Mouse (Mus musculus) adrenal gland, postnatal 25 days (tissue): ENCODE data around the gene 1500011B03Rik. TPM values are rescaled to one million over a fixed set of nuclear protein-coding genes. Genes with fewer than 3 reads are reported as not detected.
A peak's percentile ranks its signal among the peaks of the same experiment; 100 is the strongest.
"Not testable (repeated sequence)": the region's sequence is repeated elsewhere in the genome, so short reads cannot be mapped to it uniquely, and the experiment has no call there.

Source experiments
- DNase-seq: peaks from one replicate; pipeline ENCODE4 v3.0.0; 2021; ENCODE audit warnings: mixed read lengths
- long read RNA-seq: library from polyadenylated mRNA; stranded (forward); transcript quantifications from one replicate; pipeline ENCODE4 v2.0.0, GENCODE M21; 2021
- total RNA-seq: library from RNA; stranded (reverse); gene quantifications from 2 replicates; pipeline ENCODE4 v1.2.3, GENCODE M21; 2021

1500011B03Rik gene
- 35.7 and 47.5 TPM in 2 replicates for total RNA-seq
- long read RNA-seq, transcript 1500011B03Rik-201 (2 exons, 579 nt) = major isoform, 8 of 20 reads
- long read RNA-seq, transcript 1500011B03Rik-203 (2 exons, 1,333 nt) = minor isoform, 6 of 20 reads
- long read RNA-seq, partial matches to known transcripts = 0 of 20 reads
- long read RNA-seq, other reads (novel, unspliced or antisense) = 4 of 20 reads

- DNase-seq = peak; percentile 81
Observed at GRCm38 (mm10) chr5:114822796-114823688, at the start of gene 1500011B03Rik. Gene 1500011B03Rik (minus strand): TSS chr5:114823468.

GRCm38 (mm10) chr5:114865279-114865678, 42.0 kb upstream of the 1500011B03Rik start:
- no peak for DNase-seq

GRCm38 (mm10) chr5:114864813-114865212, 41.5 kb upstream of the 1500011B03Rik start:
- no peak for DNase-seq

GRCm38 (mm10) chr5:114861730-114862129, 38.5 kb upstream of the 1500011B03Rik start:
- no peak for DNase-seq

GRCm38 (mm10) chr5:114859253-114859652, 36.0 kb upstream of the 1500011B03Rik start:
- peak; percentile 73 for DNase-seq

GRCm38 (mm10) chr5:114858582-114858981, 35.3 kb upstream of the 1500011B03Rik start, which contains the start of gene Gm9936:
Gene Gm9936 (minus strand): TSS chr5:114858682.
- no peak for DNase-seq

- not testable (repeated sequence) for DNase-seq
Observed at GRCm38 (mm10) chr5:114853364-114853763, 30.1 kb upstream of the 1500011B03Rik start, which contains the start of gene 4930519G04Rik. Gene 4930519G04Rik (plus strand): TSS chr5:114853664.

GRCm38 (mm10) chr5:114851565-114852236, 28.4 kb upstream of the 1500011B03Rik start:
- no peak for DNase-seq

- DNase-seq = not testable (repeated sequence)
Observed at GRCm38 (mm10) chr5:114844371-114844770, 21.1 kb upstream of the 1500011B03Rik start.

- no peak for DNase-seq
Observed at GRCm38 (mm10) chr5:114842674-114843073, 19.4 kb upstream of the 1500011B03Rik start.

GRCm38 (mm10) chr5:114842155-114842554, 18.9 kb upstream of the 1500011B03Rik start:
- not testable (repeated sequence) for DNase-seq

GRCm38 (mm10) chr5:114840481-114840880, 17.2 kb upstream of the 1500011B03Rik start:
- not testable (repeated sequence) for DNase-seq

- no peak for DNase-seq
Observed at GRCm38 (mm10) chr5:114836886-114837285, 13.6 kb upstream of the 1500011B03Rik start.

- DNase-seq = no peak
Observed at GRCm38 (mm10) chr5:114829740-114830139, 6.5 kb upstream of the 1500011B03Rik start.

- DNase-seq = no peak
Observed at GRCm38 (mm10) chr5:114827427-114827826, 4.2 kb upstream of the 1500011B03Rik start.

- peak; percentile 69 for DNase-seq
Observed at GRCm38 (mm10) chr5:114825978-114826691, 2.9 kb upstream of the 1500011B03Rik start.

- no peak for DNase-seq
Observed at GRCm38 (mm10) chr5:114824197-114824596, 929 bp upstream of the 1500011B03Rik start.

- no peak for DNase-seq
Observed at GRCm38 (mm10) chr5:114818124-114818523, 5.1 kb downstream of the 1500011B03Rik start.

- DNase-seq = no peak
Observed at GRCm38 (mm10) chr5:114816599-114816998, 6.7 kb downstream of the 1500011B03Rik start.

GRCm38 (mm10) chr5:114813525-114814181, 9.6 kb downstream of the 1500011B03Rik start:
- DNase-seq = peak; percentile 88

- no peak for DNase-seq
Observed at GRCm38 (mm10) chr5:114809826-114810225, 13.4 kb downstream of the 1500011B03Rik start.
